8 mouse cellular contexts compared by ENCODE assay signal in the genomic region with DNA sequence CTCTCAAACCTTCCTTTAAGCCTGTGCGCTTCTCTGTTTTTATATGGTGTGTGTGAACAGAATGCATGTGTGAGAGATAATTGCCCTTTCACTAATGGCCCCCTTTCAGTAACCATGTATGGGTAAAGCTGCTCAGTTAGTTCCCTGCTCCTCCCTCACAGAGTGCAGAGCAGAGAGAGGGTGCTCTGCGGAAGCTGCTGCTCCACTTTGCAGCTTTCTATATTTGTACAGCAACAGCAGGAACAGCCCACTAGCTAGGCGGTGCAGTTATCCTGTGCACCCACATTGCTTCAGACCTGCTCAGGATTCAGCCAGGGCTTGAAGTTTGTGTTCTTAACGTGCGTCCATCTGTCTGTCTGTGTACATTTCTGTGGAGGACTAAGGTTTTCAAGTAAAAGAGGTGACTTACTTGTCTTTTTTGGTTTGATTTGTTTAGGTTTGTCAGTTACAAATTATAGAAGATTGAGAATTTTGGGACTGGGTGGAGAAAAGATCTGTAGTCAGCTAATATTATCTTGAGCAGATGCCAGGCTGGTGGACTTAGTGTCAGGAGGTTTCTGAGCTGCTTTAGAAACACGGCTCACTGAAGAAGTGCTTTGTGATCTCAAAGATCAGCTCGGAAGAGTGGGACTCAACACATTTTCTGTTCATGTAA. TPM values are rescaled to one million over a fixed set of nuclear protein-coding genes. Genes with fewer than 3 reads are reported as not detected.
DNase-seq lines count a peak whose midpoint lies in the region; ATAC-seq lines count a peak whose summit lies in the region.

No protein-coding gene starts in this region.

- no peaks in the 10 kb centered on the region for H3K9me3 ChIP-seq in embryonic facial prominence, embryonic 13.5 days
- H3K9me3 ChIP-seq in embryonic facial prominence, embryonic 10.5 days, result no peaks in the 10 kb centered on the region
- no peaks in the 10 kb centered on the region for H3K9me3 ChIP-seq in forebrain, embryonic 12.5 days

- no peaks in the 10 kb centered on the region for H3K27me3 ChIP-seq in embryonic facial prominence, embryonic 13.5 days
- H3K27me3 ChIP-seq in embryonic facial prominence, embryonic 10.5 days (replicated peaks; ENCODE audit: low read depth, poor library complexity, severe bottlenecking), result no peaks in the 10 kb centered on the region
- no peaks in the 10 kb centered on the region for H3K27me3 ChIP-seq in forebrain, embryonic 12.5 days

- H3K9ac ChIP-seq in embryonic facial prominence, embryonic 13.5 days, result no peak overlapping the region
- H3K9ac ChIP-seq in forebrain, embryonic 12.5 days, result no peak overlapping the region

- no peak overlapping the region for H3K4me2 ChIP-seq in embryonic facial prominence, embryonic 13.5 days
- H3K4me2 ChIP-seq in forebrain, embryonic 12.5 days, result no peak overlapping the region

- intact Hi-C loops in heart, postnatal 14 days (cut with DNase I), result no loop called here

- DNase-seq in embryonic facial prominence, embryonic 10.5 days (ENCODE audit: low spot score), result no peak
- peak; percentile 24 to 33 for DNase-seq in heart, postnatal 14 days
- DNase-seq in liver, result peak; percentile 33
- DNase-seq in right cerebral cortex, adult 18-20 months, result peak; percentile 86
- DNase-seq in adrenal gland, adult 18-20 months (ENCODE audit: low spot score in 2 of 2), result no peak

- no peak for ATAC-seq in embryonic facial prominence, embryonic 13.5 days (ENCODE audit: insufficient number of reproducible peaks, insufficient read depth, low FRiP score, low TSS enrichment, low read depth)
- peak; percentile 49 for ATAC-seq in CD4-positive, CD25-positive, alpha-beta regulatory T cell, adult 4 months
- peak; percentile 64; the same call in 1 of the 2 replicates for ATAC-seq in forebrain, embryonic 12.5 days (ENCODE audit: low FRiP score)

- H3K36me3 ChIP-seq in embryonic facial prominence, embryonic 13.5 days, result no peaks in the 10 kb centered on the region
- H3K36me3 ChIP-seq in embryonic facial prominence, embryonic 10.5 days (replicated peaks), result peaks cover 11% of the 10 kb centered on the region
- H3K36me3 ChIP-seq in forebrain, embryonic 12.5 days (replicated peaks), result no peaks in the 10 kb centered on the region

- H3K4me1 ChIP-seq in embryonic facial prominence, embryonic 13.5 days, result peaks cover 9% of the 10 kb centered on the region
- 0 out of 2 replicates have a peak, but pooled peaks cover 4% of the 10 kb centered on the region for H3K4me1 ChIP-seq in embryonic facial prominence, embryonic 10.5 days
- H3K4me1 ChIP-seq in forebrain, embryonic 12.5 days, result peaks cover 12% of the 10 kb centered on the region

- H3K27ac ChIP-seq in embryonic facial prominence, embryonic 13.5 days, result peak overlapping the region; percentile 22; the same call in 1 of the 2 replicates
- H3K27ac ChIP-seq in embryonic facial prominence, embryonic 10.5 days (replicated peaks), result no peak overlapping the region
- peak overlapping the region; percentile 50 for H3K27ac ChIP-seq in forebrain, embryonic 12.5 days

- no peak overlapping the region for H3K4me3 ChIP-seq in embryonic facial prominence, embryonic 13.5 days
- no peak overlapping the region for H3K4me3 ChIP-seq in embryonic facial prominence, embryonic 10.5 days
- H3K4me3 ChIP-seq in forebrain, embryonic 12.5 days (replicated peaks), result no peak overlapping the region

- WGBS in embryonic facial prominence, embryonic 13.5 days, result 73% methylated on average over 7 of the region's 7 CpGs
- 88% methylated on average over 7 of the region's 7 CpGs for WGBS in embryonic facial prominence, embryonic 10.5 days
- 70% methylated on average over 7 of the region's 7 CpGs for WGBS in forebrain, embryonic 12.5 days

RNA-seq across cellular contexts. Expression of a gene that starts 24.8 kb away (rescaled TPM):
- 82.5 and 91.3 TPM in 2 replicates for polyA plus RNA-seq in embryonic facial prominence, embryonic 13.5 days (2015; fragmentation: Nextera tagmentation; extraction: Ambion mirVana)
- 139 and 145 TPM in 2 replicates for polyA plus RNA-seq in embryonic facial prominence, embryonic 10.5 days (2016; fragmentation: Nextera tagmentation; extraction: Ambion mirVana)
- polyA plus RNA-seq in CD4-positive, CD25-positive, alpha-beta regulatory T cell, adult 4 months (2017; shearing (Covaris generic)), result 10 to 100 TPM; 52.7 to 54.9 TPM
- 172 and 183 TPM in 2 replicates for polyA plus RNA-seq in forebrain, embryonic 12.5 days (2016; fragmentation: Nextera tagmentation; extraction: Ambion mirVana)
- total RNA-seq in heart, postnatal 14 days (2021), result 10 to 100 TPM; 87.1 to 89.0 TPM
- total RNA-seq in adrenal gland, adult 18-20 months (2021), result 10 to 100 TPM; 90.5 to 97.3 TPM

Comparison
In these comparisons a context has a peak if more than half of its experiments do, and no peak if none do; other contexts are left out.
1. DNase-seq: peak in heart, postnatal 14 days (2 of 2), liver (single experiment) and right cerebral cortex, adult 18-20 months (single experiment); none in embryonic facial prominence, embryonic 10.5 days (single experiment) and adrenal gland, adult 18-20 months (0 of 2).